Mouse (Mus musculus) midbrain, embryonic 10.5 days (tissue): ENCODE measurements around the gene Ngfr. TPM values are rescaled to one million over a fixed set of nuclear protein-coding genes. Genes with fewer than 3 reads are reported as not detected.
A peak's percentile ranks its signal among the peaks of the same experiment; 100 is the strongest.

ENCODE experiments used
- DNase-seq: peaks from one replicate; pipeline ENCODE4 v3.0.0-alpha.2; 2017; ENCODE audit warnings: low spot score
- H3K27ac ChIP-seq: fragments of 300-500 bp; sonication (generic); replicated peaks from 2 replicates; pipeline ENCODE4 v1.5.1; 2016; ENCODE audit warnings: mild to moderate bottlenecking
- H3K27me3 ChIP-seq: fragments of 300-500 bp; sonication (generic); 2 replicates; pipeline ENCODE4 v1.6.1; 2016; ENCODE audit warnings: low read depth, mild to moderate bottlenecking; ENCODE audit not compliant: poor library complexity, severe bottlenecking
- H3K36me3 ChIP-seq: fragments of 300-500 bp; sonication (generic); 2 replicates; pipeline ENCODE4 v1.6.1; 2016; ENCODE audit warnings: mild to moderate bottlenecking, moderate library complexity
- H3K4me1 ChIP-seq: fragments of 300-500 bp; sonication (generic); 2 replicates; pipeline ENCODE4 v1.6.1; 2016
- H3K4me3 ChIP-seq: fragments of 300-500 bp; sonication (generic); 2 replicates; pipeline ENCODE4 v1.5.1; 2016; ENCODE audit warnings: mild to moderate bottlenecking, moderate library complexity
- H3K9me3 ChIP-seq: fragments of 300-500 bp; sonication (generic); replicated peaks from 2 replicates; pipeline ENCODE4 v1.6.1; 2016; ENCODE audit warnings: mild to moderate bottlenecking
- WGBS: fragments of 180-500 bp; shearing (Covaris S2); methylation state at CpG from one replicate; pipeline ENCODE4 v1.1.7; 2016; 5-methylcytosine and 5-hydroxymethylcytosine counted together
- polyA plus RNA-seq: library from polyadenylated mRNA; unstranded; fragments of >200 nt; fragmentation: Nextera tagmentation; extraction: Ambion mirVana; gene quantifications from 2 replicates; pipeline ENCODE4 v1.2.1, GENCODE M21; 2016

Gene Ngfr
- 17.9 and 22.5 TPM in 2 replicates for polyA plus RNA-seq

- Histone ChIP-seq H3K4me1 (peaks cover 41% of the 10 kb centered on the region), H3K27me3 (peaks cover 100% of the 10 kb centered on the region), H3K36me3 (no peaks in the 10 kb centered on the region), H3K9me3 (no peaks in the 10 kb centered on the region), H3K27ac (peak within 1 kb of the TSS; percentile 77), H3K4me3 (peak within 1 kb of the TSS; percentile 59)
- DNase-seq: peak; percentile 71
- 0% methylated on average over 30 of the region's 39 CpGs for WGBS
These were observed at the start of gene Ngfr for GRCm38 (mm10) chr11:95587423-95587951. TSS of gene Ngfr (minus strand) at chr11:95587735.

- Histone ChIP-seq H3K4me3 (no peak overlapping the region), H3K36me3 (no peaks in the 10 kb centered on the region), H3K27ac (0 out of 2 replicates have a peak overlapping the region, but pooled peaks have one; percentile 18), H3K4me1 (peaks cover 50% of the 10 kb centered on the region), H3K27me3 (peaks cover 36% of the 10 kb centered on the region), H3K9me3 (no peaks in the 10 kb centered on the region)
- no peak for DNase-seq
- 35% methylated on average over 2 of the region's 2 CpGs for WGBS
These were observed 47.5 kb upstream of the Ngfr start for GRCm38 (mm10) chr11:95635030-95635429.

GRCm38 (mm10) chr11:95633512-95634000 is 46.0 kb upstream of the Ngfr start:
- no peak overlapping the region for H3K4me3 ChIP-seq
- H3K27ac ChIP-seq: peak overlapping the region; percentile 69
- no peak for DNase-seq
- no peaks in the 10 kb centered on the region for H3K9me3 ChIP-seq
- WGBS: 69% methylated on average over 2 of the region's 2 CpGs
- peaks cover 42% of the 10 kb centered on the region for H3K4me1 ChIP-seq
- peaks cover 32% of the 10 kb centered on the region for H3K27me3 ChIP-seq
- no peaks in the 10 kb centered on the region for H3K36me3 ChIP-seq

- no peak for DNase-seq
- peaks cover 42% of the 10 kb centered on the region for H3K4me1 ChIP-seq
- H3K4me3 ChIP-seq: no peak overlapping the region
- peak overlapping the region; percentile 69 for H3K27ac ChIP-seq
- H3K9me3 ChIP-seq: no peaks in the 10 kb centered on the region
- WGBS: 71% methylated on average over 6 of the region's 6 CpGs
- peaks cover 35% of the 10 kb centered on the region for H3K27me3 ChIP-seq
- no peaks in the 10 kb centered on the region for H3K36me3 ChIP-seq
These were observed 44.9 kb upstream of the Ngfr start for GRCm38 (mm10) chr11:95632474-95632873.

DNA sequence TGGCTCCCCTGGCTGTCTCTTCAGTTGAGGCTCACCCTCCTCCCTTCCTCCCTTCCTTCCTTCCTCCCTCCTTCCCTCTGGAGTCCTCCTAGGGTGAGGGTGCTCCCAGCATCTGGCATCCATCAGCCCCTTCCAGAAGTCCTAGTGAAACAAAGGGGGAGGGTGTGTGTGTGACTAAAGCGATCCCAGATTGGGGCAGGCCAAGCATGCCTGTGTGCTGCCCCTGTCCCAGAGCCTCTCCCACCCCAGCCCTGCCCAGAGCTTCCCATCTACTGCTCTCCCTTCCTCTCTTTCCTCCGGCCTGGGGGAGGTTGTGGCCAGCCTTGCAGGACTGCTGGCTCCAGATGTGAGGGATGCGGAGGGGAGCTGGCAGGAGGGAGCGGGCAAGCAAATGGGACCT is 43.8 kb upstream of the Ngfr start:
- H3K4me3 ChIP-seq: no peak overlapping the region
- H3K27me3 ChIP-seq: peaks cover 41% of the 10 kb centered on the region
- peaks cover 45% of the 10 kb centered on the region for H3K4me1 ChIP-seq
- 63% methylated on average over 4 of the region's 4 CpGs for WGBS
- no peaks in the 10 kb centered on the region for H3K9me3 ChIP-seq
- H3K27ac ChIP-seq: peak overlapping the region; percentile 0; the same call in 1 of the 2 replicates
- DNase-seq: no peak
- no peaks in the 10 kb centered on the region for H3K36me3 ChIP-seq

DNA sequence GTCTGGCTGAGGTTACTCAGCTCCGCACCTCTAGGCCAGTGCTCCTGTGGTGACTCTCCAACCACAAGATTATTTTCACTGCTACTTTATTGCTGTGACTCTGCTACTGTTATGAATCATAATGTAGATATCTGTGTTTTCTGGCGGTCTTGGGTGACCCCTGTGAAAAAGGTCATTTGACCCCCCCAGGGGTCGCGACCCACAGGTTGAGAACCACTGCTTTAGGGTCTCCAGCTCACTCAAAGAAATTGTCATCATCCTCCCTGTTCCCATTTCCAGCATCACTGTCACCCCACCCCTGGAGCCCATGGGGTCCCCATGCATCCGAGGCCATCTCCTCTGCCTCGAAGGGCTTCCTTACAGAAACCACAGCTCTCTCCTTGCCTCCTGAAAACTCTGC is 43.0 kb upstream of the Ngfr start:
- H3K4me3 ChIP-seq: no peak overlapping the region
- 88% methylated on average over 6 of the region's 6 CpGs for WGBS
- DNase-seq: no peak
- no peak overlapping the region for H3K27ac ChIP-seq
- H3K9me3 ChIP-seq: no peaks in the 10 kb centered on the region
- no peaks in the 10 kb centered on the region for H3K36me3 ChIP-seq
- peaks cover 43% of the 10 kb centered on the region for H3K4me1 ChIP-seq
- peaks cover 41% of the 10 kb centered on the region for H3K27me3 ChIP-seq

DNA sequence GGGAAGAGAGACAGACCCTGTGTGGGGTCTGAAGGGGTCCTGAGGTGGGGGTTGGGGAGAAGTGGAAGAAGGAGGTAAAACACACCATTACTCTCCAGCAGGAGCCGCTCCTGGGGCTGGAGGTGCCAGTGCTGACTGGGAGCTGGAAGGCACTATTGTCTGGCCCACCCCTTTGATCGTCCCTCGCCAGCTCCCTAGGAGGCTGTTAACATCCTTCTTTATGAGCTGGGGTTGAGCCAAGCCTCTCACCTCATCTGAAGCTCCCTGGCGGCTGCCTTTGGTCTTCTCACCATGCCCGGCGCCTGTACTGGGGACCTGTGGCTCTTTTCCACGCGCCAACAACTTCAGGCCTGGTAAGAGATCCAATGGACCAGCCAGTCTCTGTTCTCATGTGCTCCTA is 34.9 kb upstream of the Ngfr start:
- Histone ChIP-seq H3K27ac (peak overlapping the region; percentile 19; the same call in 1 of the 2 replicates), H3K4me1 (peaks cover 27% of the 10 kb centered on the region), H3K9me3 (no peaks in the 10 kb centered on the region), H3K27me3 (peaks cover 49% of the 10 kb centered on the region), H3K36me3 (no peaks in the 10 kb centered on the region), H3K4me3 (no peak overlapping the region)
- WGBS: 21% methylated on average over 8 of the region's 8 CpGs
- DNase-seq: no peak

DNA sequence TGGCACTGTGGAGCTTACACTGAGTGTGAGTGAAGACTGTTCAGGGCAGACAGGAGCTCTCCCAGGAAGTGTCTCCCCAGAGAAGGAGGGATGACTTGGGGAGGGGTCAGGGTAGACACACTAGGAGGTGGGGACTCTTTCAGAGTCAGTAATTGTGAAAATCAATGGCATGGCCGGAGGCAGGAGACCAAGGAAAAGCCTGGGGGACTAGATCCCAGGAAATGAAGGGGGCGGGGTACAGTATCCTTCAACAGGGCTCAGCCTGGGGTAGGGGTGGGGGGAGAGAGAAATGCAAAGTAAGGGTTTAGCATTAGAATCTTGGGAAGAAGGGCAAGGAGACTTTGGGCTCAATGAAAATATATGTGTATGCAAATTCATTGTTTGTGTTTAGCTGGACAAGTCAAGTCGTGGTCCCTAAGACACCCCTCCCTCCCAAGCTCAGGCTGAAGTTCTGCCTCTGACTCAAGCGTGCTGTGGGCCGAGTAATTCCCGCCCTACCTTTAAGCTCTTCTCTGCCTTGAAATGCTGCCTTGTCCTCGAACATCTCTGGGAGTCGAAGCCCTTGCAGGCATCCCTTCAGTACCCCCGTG is 34.1 kb upstream of the Ngfr start:
- Histone ChIP-seq H3K27me3 (peaks cover 43% of the 10 kb centered on the region), H3K4me3 (no peak overlapping the region), H3K27ac (0 out of 2 replicates have a peak overlapping the region, but pooled peaks have one; percentile 19), H3K9me3 (no peaks in the 10 kb centered on the region), H3K4me1 (peaks cover 26% of the 10 kb centered on the region), H3K36me3 (no peaks in the 10 kb centered on the region)
- DNase-seq: no peak
- 23% methylated on average over 9 of the region's 9 CpGs for WGBS

DNA sequence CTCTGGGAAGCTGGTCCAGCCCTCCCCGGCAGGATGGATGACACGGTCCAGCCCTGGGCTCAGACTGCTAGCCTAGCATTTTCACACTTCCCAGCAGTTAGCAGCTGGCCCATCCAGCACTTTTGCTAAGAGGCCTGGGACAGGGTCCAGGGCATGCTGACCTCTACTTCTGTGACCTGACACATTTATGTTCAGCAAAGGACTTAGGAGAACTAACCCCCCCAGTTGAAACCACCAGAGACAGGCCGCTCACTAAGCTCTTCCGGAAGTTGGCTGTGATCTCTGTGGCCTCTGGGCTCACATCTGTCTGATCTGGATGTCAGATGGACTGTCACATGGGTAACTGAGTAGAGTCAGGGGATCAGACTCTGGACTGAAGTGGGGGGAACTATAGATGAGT is 33.5 kb upstream of the Ngfr start:
- Histone ChIP-seq H3K27ac (no peak overlapping the region), H3K27me3 (peaks cover 43% of the 10 kb centered on the region), H3K4me1 (peaks cover 30% of the 10 kb centered on the region), H3K36me3 (no peaks in the 10 kb centered on the region), H3K4me3 (no peak overlapping the region), H3K9me3 (no peaks in the 10 kb centered on the region)
- 61% methylated on average over 4 of the region's 4 CpGs for WGBS
- no peak for DNase-seq

GRCm38 (mm10) chr11:95619886-95620444 is 32.4 kb upstream of the Ngfr start:
- WGBS: 85% methylated on average over 5 of the region's 5 CpGs
- H3K36me3 ChIP-seq: no peaks in the 10 kb centered on the region
- no peak for DNase-seq
- H3K27me3 ChIP-seq: peaks cover 43% of the 10 kb centered on the region
- no peak overlapping the region for H3K4me3 ChIP-seq
- peaks cover 32% of the 10 kb centered on the region for H3K4me1 ChIP-seq
- no peaks in the 10 kb centered on the region for H3K9me3 ChIP-seq
- H3K27ac ChIP-seq: no peak overlapping the region

DNA sequence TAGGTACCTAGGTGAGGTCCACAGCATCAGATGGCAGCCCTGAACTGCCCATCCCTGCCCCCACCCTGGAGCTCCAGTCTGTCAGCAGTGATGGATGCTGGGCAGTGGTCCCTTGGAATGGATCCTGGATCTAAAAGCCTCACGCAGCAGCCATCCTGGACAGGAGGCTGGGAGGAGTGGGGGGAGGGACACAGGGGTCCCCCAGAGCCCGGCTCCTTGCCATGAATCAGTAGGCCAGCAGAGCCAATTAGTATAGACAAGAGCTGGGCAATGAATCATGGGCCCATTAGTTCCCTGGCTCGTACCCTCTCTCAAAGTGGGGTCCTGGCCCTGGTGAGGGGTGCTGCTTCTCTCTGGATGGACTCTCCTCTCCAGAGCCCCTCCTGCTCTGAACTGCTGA is 31.5 kb upstream of the Ngfr start:
- Histone ChIP-seq H3K36me3 (no peaks in the 10 kb centered on the region), H3K27ac (peak overlapping the region; percentile 13; the same call in 1 of the 2 replicates), H3K4me1 (peaks cover 36% of the 10 kb centered on the region), H3K4me3 (no peak overlapping the region), H3K9me3 (no peaks in the 10 kb centered on the region), H3K27me3 (peaks cover 40% of the 10 kb centered on the region)
- DNase-seq: no peak
- 83% methylated on average over 3 of the region's 3 CpGs for WGBS

GRCm38 (mm10) chr11:95617785-95618465 is 30.4 kb upstream of the Ngfr start:
- H3K4me1 ChIP-seq: peaks cover 40% of the 10 kb centered on the region
- no peak for DNase-seq

DNA sequence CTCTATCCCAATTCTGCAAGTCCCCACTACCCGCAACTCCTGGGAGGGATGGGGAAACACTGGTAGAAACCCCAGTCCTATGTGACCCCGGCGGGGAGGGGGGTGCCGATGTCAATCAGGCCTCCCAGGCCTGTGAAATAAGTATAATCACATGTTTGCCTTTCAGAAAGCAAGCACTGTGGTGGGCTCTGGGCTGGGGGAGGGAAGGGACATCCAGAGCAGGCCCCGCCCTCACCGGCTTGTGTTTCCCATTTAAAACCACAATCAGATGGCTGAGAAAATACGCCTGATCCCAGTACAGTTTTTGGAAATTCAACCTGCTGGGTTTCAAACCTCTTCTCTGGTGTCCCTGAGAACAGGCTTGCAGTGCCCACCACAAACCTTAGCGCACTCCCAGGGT is 27.2 kb upstream of the Ngfr start:
- DNase-seq: no peak
- WGBS: 86% methylated on average over 8 of the region's 8 CpGs
- Histone ChIP-seq H3K4me3 (no peak overlapping the region), H3K9me3 (no peaks in the 10 kb centered on the region), H3K36me3 (no peaks in the 10 kb centered on the region), H3K27me3 (peaks cover 40% of the 10 kb centered on the region), H3K4me1 (peaks cover 42% of the 10 kb centered on the region), H3K27ac (no peak overlapping the region)

More at GRCm38 (mm10) chr11:95617785-95618465, 30.4 kb upstream of the Ngfr start:
- no peaks in the 10 kb centered on the region for H3K9me3 ChIP-seq
- 67% methylated on average over 19 of the region's 19 CpGs for WGBS
- H3K27ac ChIP-seq: no peak overlapping the region
- peaks cover 36% of the 10 kb centered on the region for H3K27me3 ChIP-seq
- H3K36me3 ChIP-seq: no peaks in the 10 kb centered on the region
- H3K4me3 ChIP-seq: no peak overlapping the region
